Mouse (Mus musculus): ENCODE results near the gene D630003M21Rik. TPM values are rescaled to one million over a fixed set of nuclear protein-coding genes. Genes with fewer than 3 reads are reported as not detected.

D630003M21Rik gene
- polyA plus RNA-seq, 1 experiment = 0.25 TPM

GRCm38 (mm10) chr2:158225301-158225700 is 3.7 kb downstream of the D630003M21Rik start:
- H3K79me2 ChIP-seq (ENCODE audit: control insufficient read depth, insufficient read depth) = no peaks in the 10 kb centered on the region
- no peak overlapping the region for H3K4me3 ChIP-seq
- H3K36me3 ChIP-seq (ENCODE audit: control insufficient read depth, insufficient read depth) = no peaks in the 10 kb centered on the region
- peak overlapping the region; percentile 30 for H3K4me2 ChIP-seq (ENCODE audit: low read depth)
- no peak overlapping the region for H3ac ChIP-seq (ENCODE audit: control insufficient read depth, insufficient read length)
- no peaks in the 10 kb centered on the region for H3K27me3 ChIP-seq (ENCODE audit: control insufficient read depth, insufficient read depth, insufficient read length)
- peak in 2 of 3 experiments; percentile 35 to 69 for TF ChIP-seq MYOG (IDR thresholded peaks at IDR 0.05; ENCODE audit: control insufficient read depth in 1 of 3, insufficient read depth in 1 of 3, insufficient read length in 2 of 3, low read depth in 2 of 3)
- TF ChIP-seq MYOD1 (IDR thresholded peaks at IDR 0.05; ENCODE audit: control insufficient read depth in 1 of 3, insufficient read length in 2 of 3, low read depth in 2 of 3) = peak in 2 of 3 experiments; percentile 57 to 72
- TF ChIP-seq TCF12 (IDR thresholded peaks at IDR 0.05; ENCODE audit: insufficient read depth, poor library complexity, severe bottlenecking) = peak; percentile 36
- TF ChIP-seq REST (IDR thresholded peaks at IDR 0.05; ENCODE audit: insufficient read depth, insufficient read length) = no peak

- Histone ChIP-seq H3K4me2 (ENCODE audit: low read depth) (no peak overlapping the region), H3K27me3 (ENCODE audit: control insufficient read depth, insufficient read depth, insufficient read length) (no peaks in the 10 kb centered on the region), H3K79me2 (ENCODE audit: control insufficient read depth, insufficient read depth) (no peaks in the 10 kb centered on the region), H3K36me3 (ENCODE audit: control insufficient read depth, insufficient read depth) (no peaks in the 10 kb centered on the region), H3ac (ENCODE audit: control insufficient read depth, insufficient read length) (no peak overlapping the region), H3K4me3 (no peak overlapping the region)
- no peak for TF ChIP-seq E2F4 (IDR thresholded peaks at IDR 0.05; ENCODE audit: insufficient read depth)
- no peak for TF ChIP-seq SRF (IDR thresholded peaks at IDR 0.05; ENCODE audit: control insufficient read depth, insufficient read length, low read depth)
Measured at GRCm38 (mm10) chr2:158223497-158223896, 5.5 kb downstream of the D630003M21Rik start.

- Histone ChIP-seq H3K4me2 (ENCODE audit: low read depth) (no peak overlapping the region), H3ac (ENCODE audit: control insufficient read depth, insufficient read length) (no peak overlapping the region), H3K4me3 (no peak overlapping the region), H3K27me3 (ENCODE audit: control insufficient read depth, insufficient read depth, insufficient read length) (no peaks in the 10 kb centered on the region), H3K79me2 (ENCODE audit: control insufficient read depth, insufficient read depth) (no peaks in the 10 kb centered on the region), H3K36me3 (ENCODE audit: control insufficient read depth, insufficient read depth) (no peaks in the 10 kb centered on the region)
- no peak for TF ChIP-seq MAX (IDR thresholded peaks at IDR 0.05; ENCODE audit: low read depth)
- TF ChIP-seq E2F4 (IDR thresholded peaks at IDR 0.05; ENCODE audit: insufficient read depth) = no peak
- TF ChIP-seq MYOG (IDR thresholded peaks at IDR 0.05; ENCODE audit: control insufficient read depth in 1 of 3, insufficient read depth in 1 of 3, insufficient read length in 2 of 3, low read depth in 2 of 3) = no peak
- TF ChIP-seq TCF12 (IDR thresholded peaks at IDR 0.05; ENCODE audit: insufficient read depth, poor library complexity, severe bottlenecking) = no peak
- TF ChIP-seq CEBPB (IDR thresholded peaks at IDR 0.05; ENCODE audit: insufficient read depth, poor library complexity, severe bottlenecking) = no peak
- no peak for TF ChIP-seq MYOD1 (IDR thresholded peaks at IDR 0.05; ENCODE audit: control insufficient read depth in 1 of 3, insufficient read length in 2 of 3, low read depth in 2 of 3)
- no peak for TF ChIP-seq USF1 (IDR thresholded peaks at IDR 0.05; ENCODE audit: low read depth)
- no peak for TF ChIP-seq TCF3 (IDR thresholded peaks at IDR 0.05; ENCODE audit: insufficient read length, low read depth)
- TF ChIP-seq POLR2A (IDR thresholded peaks at IDR 0.05; ENCODE audit: insufficient read length, low read depth) = no peak
- no peak for TF ChIP-seq SRF (IDR thresholded peaks at IDR 0.05; ENCODE audit: control insufficient read depth, insufficient read length, low read depth)
- TF ChIP-seq REST (IDR thresholded peaks at IDR 0.05; ENCODE audit: insufficient read depth, insufficient read length) = no peak
- no peak for TF ChIP-seq POLR2AphosphoS2 (IDR thresholded peaks at IDR 0.05; ENCODE audit: insufficient read length, low read depth)
Measured at GRCm38 (mm10) chr2:158222664-158223063, 6.4 kb downstream of the D630003M21Rik start.

GRCm38 (mm10) chr2:158221446-158222084 is 7.5 kb downstream of the D630003M21Rik start:
- no peak for TF ChIP-seq POLR2AphosphoS2 (IDR thresholded peaks at IDR 0.05; ENCODE audit: insufficient read length, low read depth)
- TF ChIP-seq MAX (IDR thresholded peaks at IDR 0.05; ENCODE audit: low read depth) = no peak
- TF ChIP-seq USF1 (IDR thresholded peaks at IDR 0.05; ENCODE audit: low read depth) = no peak
- no peak for TF ChIP-seq E2F4 (IDR thresholded peaks at IDR 0.05; ENCODE audit: insufficient read depth)
- H3K4me3 ChIP-seq = no peak overlapping the region
- H3K4me2 ChIP-seq (ENCODE audit: low read depth) = no peak overlapping the region
- no peaks in the 10 kb centered on the region for H3K27me3 ChIP-seq (ENCODE audit: control insufficient read depth, insufficient read depth, insufficient read length)
- H3ac ChIP-seq (ENCODE audit: control insufficient read depth, insufficient read length) = no peak overlapping the region
- no peaks in the 10 kb centered on the region for H3K79me2 ChIP-seq (ENCODE audit: control insufficient read depth, insufficient read depth)
- no peaks in the 10 kb centered on the region for H3K36me3 ChIP-seq (ENCODE audit: control insufficient read depth, insufficient read depth)

GRCm38 (mm10) chr2:158219562-158219961 is 9.5 kb downstream of the D630003M21Rik start:
- Histone ChIP-seq H3K36me3 (ENCODE audit: control insufficient read depth, insufficient read depth) (no peaks in the 10 kb centered on the region), H3K79me2 (ENCODE audit: control insufficient read depth, insufficient read depth) (no peaks in the 10 kb centered on the region), H3K27me3 (ENCODE audit: control insufficient read depth, insufficient read depth, insufficient read length) (peaks cover 1% of the 10 kb centered on the region), H3K4me3 (no peak overlapping the region), H3ac (ENCODE audit: control insufficient read depth, insufficient read length) (no peak overlapping the region), H3K4me2 (ENCODE audit: low read depth) (no peak overlapping the region)
- no peak for TF ChIP-seq MAX (IDR thresholded peaks at IDR 0.05; ENCODE audit: low read depth)
- TF ChIP-seq REST (IDR thresholded peaks at IDR 0.05; ENCODE audit: insufficient read depth, insufficient read length) = no peak
- TF ChIP-seq POLR2AphosphoS2 (IDR thresholded peaks at IDR 0.05; ENCODE audit: insufficient read length, low read depth) = no peak
- TF ChIP-seq USF1 (IDR thresholded peaks at IDR 0.05; ENCODE audit: low read depth) = peak; percentile 46

- Histone ChIP-seq H3K4me3 (no peak overlapping the region), H3K79me2 (ENCODE audit: control insufficient read depth, insufficient read depth) (no peaks in the 10 kb centered on the region), H3ac (ENCODE audit: control insufficient read depth, insufficient read length) (no peak overlapping the region), H3K36me3 (ENCODE audit: control insufficient read depth, insufficient read depth) (no peaks in the 10 kb centered on the region), H3K4me2 (ENCODE audit: low read depth) (no peak overlapping the region), H3K27me3 (ENCODE audit: control insufficient read depth, insufficient read depth, insufficient read length) (peaks cover 9% of the 10 kb centered on the region)
- TF ChIP-seq POLR2AphosphoS2 (IDR thresholded peaks at IDR 0.05; ENCODE audit: insufficient read length, low read depth) (no peak), CEBPB (IDR thresholded peaks at IDR 0.05; ENCODE audit: insufficient read depth, poor library complexity, severe bottlenecking) (no peak), USF1 (IDR thresholded peaks at IDR 0.05; ENCODE audit: low read depth) (no peak), REST (IDR thresholded peaks at IDR 0.05; ENCODE audit: insufficient read depth, insufficient read length) (no peak), MYOG (IDR thresholded peaks at IDR 0.05; ENCODE audit: control insufficient read depth in 1 of 3, insufficient read depth in 1 of 3, insufficient read length in 2 of 3, low read depth in 2 of 3) (no peak), TCF3 (IDR thresholded peaks at IDR 0.05; ENCODE audit: insufficient read length, low read depth) (no peak)
Measured at GRCm38 (mm10) chr2:158216510-158216909, 12.5 kb downstream of the D630003M21Rik start.

Data from myocyte (in vitro differentiated cells).